Mouse (Mus musculus) liver, embryonic 14.5 days (tissue): ENCODE measurements around the gene C1qtnf6.

Source experiments
- CTCF ChIP-seq: IDR thresholded peaks from 2 replicates; pipeline ENCODE4 v1.5.1; 2016; ENCODE audit warnings: antibody characterized with exemption, low read depth, control low read depth
- EP300 ChIP-seq: IDR thresholded peaks from 2 replicates; pipeline ENCODE4 v1.6.1; 2016; ENCODE audit warnings: antibody characterized with exemption, low read depth

- TF ChIP-seq CTCF: no peak
- no peak for TF ChIP-seq EP300
These were observed 27.2 kb downstream of the C1qtnf6 start for GRCm38 (mm10) chr15:78504013-78504412.
